Mouse (Mus musculus) MEL (cell line): ENCODE measurements around the gene Nova2. TPM values are rescaled to one million over a fixed set of nuclear protein-coding genes. Genes with fewer than 3 reads are reported as not detected.

Experiments used
- DNase-seq: peaks from one replicate; pipeline ENCODE4 v3.0.0; 2011; ENCODE audit warnings: low read depth, low spot score
- H3K27ac ChIP-seq: 2 replicates; pipeline ENCODE4 v1.5.1; 2012; ENCODE audit warnings: low read depth, mild to moderate bottlenecking, control low read depth, low read length, moderate library complexity; ENCODE audit not compliant: control insufficient read depth
- H3K27me3 ChIP-seq, 2 experiments: fragments of 150-350 bp in 1 of 2; sonication (generic) in 1 of 2; 2 replicates each; pipeline ENCODE4 v1.6.1; 2012; ENCODE audit warnings: low read length in 2 of 2, mild to moderate bottlenecking in 2 of 2, improper control_type of control experiment in 1 of 2, moderate library complexity in 1 of 2; ENCODE audit not compliant: insufficient read depth in 2 of 2, control insufficient read depth in 1 of 2
- H3K36me3 ChIP-seq, 2 experiments: 2 replicates each; pipeline ENCODE4 v1.6.1; 2012 to 2014; ENCODE audit warnings: low read length in 2 of 2, improper control_type of control experiment in 1 of 2, inconsistent platforms in 1 of 2, mild to moderate bottlenecking in 1 of 2; ENCODE audit not compliant: insufficient read depth in 2 of 2, control insufficient read depth in 1 of 2
- H3K4me1 ChIP-seq, 2 experiments: fragments of 150-350 bp in 1 of 2; sonication (generic) in 1 of 2; 2 replicates each; pipeline ENCODE4 v1.6.1; 2012; ENCODE audit warnings: low read length in 2 of 2, improper control_type of control experiment in 1 of 2, mild to moderate bottlenecking in 1 of 2; ENCODE audit not compliant: insufficient read depth in 2 of 2, control insufficient read depth in 1 of 2
- H3K4me3 ChIP-seq, 2 experiments: fragments of 150-350 bp in 1 of 2; sonication (generic) in 1 of 2; 2 replicates each; pipeline ENCODE4 v1.5.1; 2012; ENCODE audit warnings: low read depth in 2 of 2, low read length in 2 of 2, mild to moderate bottlenecking in 2 of 2, moderate library complexity in 2 of 2, control low read depth in 1 of 2, improper control_type of control experiment in 1 of 2; ENCODE audit not compliant: control insufficient read depth in 1 of 2, insufficient read depth in 1 of 2
- H3K79me2 ChIP-seq: 2 replicates; pipeline ENCODE4 v1.6.1; 2012; ENCODE audit warnings: mild to moderate bottlenecking, low read length, moderate library complexity; ENCODE audit not compliant: control insufficient read depth, poor library complexity, insufficient read depth
- H3K9ac ChIP-seq: 2 replicates; pipeline ENCODE4 v1.6.1; 2012; ENCODE audit warnings: low read depth, mild to moderate bottlenecking, control low read depth, low read length, moderate library complexity; ENCODE audit not compliant: control insufficient read depth, poor library complexity, severe bottlenecking
- H3K9me3 ChIP-seq: fragments of 150-350 bp; sonication (generic); replicated peaks from 2 replicates; pipeline ENCODE4 v1.6.1; 2012; ENCODE audit warnings: mild to moderate bottlenecking, low read length, improper control_type of control experiment, moderate library complexity; ENCODE audit not compliant: insufficient read depth
- BHLHE40 ChIP-seq: IDR thresholded peaks from 2 replicates; pipeline ENCODE4 v1.6.1; 2012; ENCODE audit warnings: low read depth, mild to moderate bottlenecking, inconsistent platforms, low read length, improper control_type of control experiment, borderline replicate concordance
- CHD1 ChIP-seq: IDR thresholded peaks from 2 replicates; pipeline ENCODE4 v1.6.1; 2012; ENCODE audit warnings: low read depth, mild to moderate bottlenecking, inconsistent platforms, low read length, improper control_type of control experiment
- HCFC1 ChIP-seq: IDR thresholded peaks from 2 replicates; pipeline ENCODE4 v1.6.1; 2012; ENCODE audit warnings: low read depth, mild to moderate bottlenecking, inconsistent platforms, low read length, improper control_type of control experiment, moderate library complexity
- MAX ChIP-seq: IDR thresholded peaks from 2 replicates; pipeline ENCODE4 v1.6.1; 2011; ENCODE audit warnings: low read length, improper control_type of control experiment
- POLR2AphosphoS2 ChIP-seq: IDR thresholded peaks from 2 replicates; pipeline ENCODE4 v1.6.1; 2011; ENCODE audit warnings: low read length, improper control_type of control experiment
- POLR2AphosphoS5 ChIP-seq: IDR thresholded peaks from 2 replicates; pipeline ENCODE4 v1.6.1; 2012; ENCODE audit warnings: low read depth, borderline replicate concordance, mild to moderate bottlenecking, inconsistent platforms, low read length, moderate library complexity, mixed read lengths
- SMC3 ChIP-seq: IDR thresholded peaks from 2 replicates; pipeline ENCODE4 v1.6.1; 2011; ENCODE audit warnings: low read depth, low read length, improper control_type of control experiment
- TCF12 ChIP-seq: IDR thresholded peaks from 2 replicates; pipeline ENCODE4 v1.6.1; 2014; ENCODE audit warnings: low read depth, mild to moderate bottlenecking, inconsistent platforms, low read length, improper control_type of control experiment, moderate library complexity
- UBTF ChIP-seq: IDR thresholded peaks from 2 replicates; pipeline ENCODE4 v1.6.1; 2012; ENCODE audit warnings: low read depth, mild to moderate bottlenecking, inconsistent platforms, low read length, improper control_type of control experiment, moderate library complexity, borderline replicate concordance; ENCODE audit not compliant: insufficient read depth
- USF2 ChIP-seq, 2 experiments: IDR thresholded peaks; 2 replicates each; pipeline ENCODE4 v1.6.1; 2011 to 2012; ENCODE audit warnings: improper control_type of control experiment in 2 of 2, low read length in 2 of 2, borderline replicate concordance in 1 of 2, inconsistent platforms in 1 of 2, low read depth in 1 of 2, mild to moderate bottlenecking in 1 of 2; ENCODE audit not compliant: insufficient read depth in 1 of 2
- ZKSCAN1 ChIP-seq: IDR thresholded peaks from 2 replicates; pipeline ENCODE4 v1.6.1; 2012; ENCODE audit warnings: low read depth, mild to moderate bottlenecking, inconsistent platforms, low read length, improper control_type of control experiment, moderate library complexity
- ZNF384 ChIP-seq: IDR thresholded peaks from 2 replicates; pipeline ENCODE4 v1.6.1; 2012; ENCODE audit warnings: low read depth, mild to moderate bottlenecking, inconsistent platforms, low read length, improper control_type of control experiment
- polyA plus RNA-seq, 2 experiments: library from polyadenylated mRNA; stranded (reverse) in 1 of 2; unstranded in 1 of 2; fragments of >175 nt in 1 of 2; fragments of >200 nt in 1 of 2; gene quantifications; 2 replicates each; pipeline versions ENCODE4 v1.2.1 to v1.2.4; 2012; ENCODE audit warnings: low replicate concordance in 2 of 2, low read depth in 1 of 2; ENCODE audit not compliant: insufficient read length in 2 of 2, insufficient read depth in 1 of 2, missing spikeins in 1 of 2
- total RNA-seq: library from RNA; depleted of rRNA; stranded (reverse); fragments of 300-350 nt; gene quantifications from 2 replicates; pipeline ENCODE4 v1.2.3, GENCODE M21; 2012

Nova2 gene
- total and polyA plus RNA-seq, 3 experiments: 0.04 to 0.22 TPM; not detected in 1

- Histone ChIP-seq H3K36me3 (peaks cover 0 to 9% of the 10 kb centered on the region in 2 experiments; a peak in 3 of 4 replicates), H3K9ac (no peak overlapping the region), H3K27ac (no peak overlapping the region), H3K79me2 (peaks cover 23% of the 10 kb centered on the region), H3K27me3 (no peaks in the 10 kb centered on the region), H3K4me1 (peaks cover under 1 to 16% of the 10 kb centered on the region in 2 experiments; a peak in 3 of 4 replicates), H3K9me3 (no peaks in the 10 kb centered on the region), H3K4me3 (no peak overlapping the region)
- TF ChIP-seq ZNF384 (no peak), USF2 (IDR thresholded peaks at IDR 0.05; ENCODE audit: borderline replicate concordance in 1 of 2, insufficient read depth in 1 of 2, low read depth in 1 of 2, low read length in 2 of 2) (no peak), HCFC1 (no peak), POLR2AphosphoS2 (peak; percentile 70), SMC3 (no peak), UBTF (no peak), TCF12 (0 out of 2 replicates have a peak, but pooled peaks have one; percentile 12)
- DNase-seq: no peak
These were observed 81.6 kb downstream of the Nova2 start for GRCm38 (mm10) chr7:19007026-19007977.

- Histone ChIP-seq H3K4me1 (peaks cover 0 to 8% of the 10 kb centered on the region in 2 experiments; a peak in 2 of 4 replicates), H3K9me3 (no peaks in the 10 kb centered on the region), H3K27ac (no peak overlapping the region), H3K27me3 (no peaks in the 10 kb centered on the region), H3K79me2 (peaks cover 6% of the 10 kb centered on the region), H3K4me3 (no peak overlapping the region), H3K36me3 (peaks cover 0 to 7% of the 10 kb centered on the region in 2 experiments; a peak in 3 of 4 replicates), H3K9ac (no peak overlapping the region)
- TF ChIP-seq CHD1: no peak
- no peak for TF ChIP-seq POLR2AphosphoS5
- TF ChIP-seq MAX: no peak
- TF ChIP-seq ZKSCAN1: no peak
- no peak for TF ChIP-seq BHLHE40
- no peak for TF ChIP-seq TCF12
- DNase-seq: no peak
These were observed 84.9 kb downstream of the Nova2 start for GRCm38 (mm10) chr7:19010581-19010980.
